Mouse (Mus musculus) frontal cortex, postnatal 14 days (tissue): ENCODE measurements around the gene Nccrp1.

ENCODE experiments used
- DNase-seq, 2 experiments: peaks; one replicate each; pipeline ENCODE4 v3.0.0; 2022; ENCODE audit warnings: low spot score in 2 of 2

Nccrp1 gene

DNA sequence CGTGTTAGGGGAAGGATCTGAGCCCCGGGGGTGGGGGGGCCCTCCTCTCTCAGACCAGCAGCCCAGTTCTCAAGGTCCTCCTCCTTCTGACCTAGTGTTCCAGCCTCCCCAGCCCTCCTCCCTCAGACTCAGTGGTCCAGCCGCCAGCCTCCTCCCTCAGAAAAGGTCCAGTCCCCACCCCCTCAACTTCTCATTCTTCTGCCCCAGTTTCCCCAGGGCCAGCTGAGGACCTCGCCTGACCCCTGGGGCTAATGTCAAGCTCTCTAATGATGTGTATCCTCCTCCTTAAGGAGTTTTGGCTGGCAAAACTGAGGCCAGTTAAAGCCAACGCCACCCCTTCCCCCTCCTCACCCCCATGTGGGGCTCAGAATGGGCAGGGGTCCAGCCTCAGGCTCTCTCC, at the start of gene Nccrp1:
Nccrp1 (minus strand) TSS at position 101 of the 400 bp plus-strand sequence.
- DNase-seq: no peak

DNA sequence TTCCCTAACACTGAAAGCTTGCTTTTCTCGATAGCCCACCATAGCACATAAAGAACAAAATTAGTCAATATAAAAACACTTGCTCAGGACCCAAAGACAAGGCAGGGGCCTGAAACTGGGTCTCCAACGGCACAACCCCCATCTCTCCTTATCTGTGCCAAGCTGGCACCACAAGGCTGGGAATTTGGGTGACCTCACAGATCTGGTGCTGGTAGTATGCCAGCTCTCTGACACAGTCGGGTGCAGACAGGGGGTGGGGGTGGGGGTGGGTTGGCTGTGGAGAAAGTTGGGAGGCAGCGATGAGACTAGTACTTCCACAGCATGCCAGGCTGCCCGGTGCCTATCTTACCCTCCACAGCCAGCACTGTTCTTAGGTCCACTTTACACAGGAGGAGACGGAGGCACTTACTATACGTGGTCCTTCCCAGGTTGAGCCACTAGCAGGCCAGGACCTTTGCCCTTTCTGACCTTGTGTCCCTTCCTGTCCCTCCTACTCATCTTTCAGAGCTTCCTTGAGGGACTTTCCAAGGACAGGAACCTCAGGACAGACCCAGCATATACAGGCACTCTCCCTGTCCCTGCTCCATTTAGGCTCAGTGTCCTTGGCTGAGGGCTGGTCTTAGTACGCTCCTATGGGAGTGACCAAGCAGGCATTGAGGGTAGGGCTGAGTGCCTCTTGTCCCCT, 48.8 kb upstream of the Nccrp1 start:
- DNase-seq: no peak

DNA sequence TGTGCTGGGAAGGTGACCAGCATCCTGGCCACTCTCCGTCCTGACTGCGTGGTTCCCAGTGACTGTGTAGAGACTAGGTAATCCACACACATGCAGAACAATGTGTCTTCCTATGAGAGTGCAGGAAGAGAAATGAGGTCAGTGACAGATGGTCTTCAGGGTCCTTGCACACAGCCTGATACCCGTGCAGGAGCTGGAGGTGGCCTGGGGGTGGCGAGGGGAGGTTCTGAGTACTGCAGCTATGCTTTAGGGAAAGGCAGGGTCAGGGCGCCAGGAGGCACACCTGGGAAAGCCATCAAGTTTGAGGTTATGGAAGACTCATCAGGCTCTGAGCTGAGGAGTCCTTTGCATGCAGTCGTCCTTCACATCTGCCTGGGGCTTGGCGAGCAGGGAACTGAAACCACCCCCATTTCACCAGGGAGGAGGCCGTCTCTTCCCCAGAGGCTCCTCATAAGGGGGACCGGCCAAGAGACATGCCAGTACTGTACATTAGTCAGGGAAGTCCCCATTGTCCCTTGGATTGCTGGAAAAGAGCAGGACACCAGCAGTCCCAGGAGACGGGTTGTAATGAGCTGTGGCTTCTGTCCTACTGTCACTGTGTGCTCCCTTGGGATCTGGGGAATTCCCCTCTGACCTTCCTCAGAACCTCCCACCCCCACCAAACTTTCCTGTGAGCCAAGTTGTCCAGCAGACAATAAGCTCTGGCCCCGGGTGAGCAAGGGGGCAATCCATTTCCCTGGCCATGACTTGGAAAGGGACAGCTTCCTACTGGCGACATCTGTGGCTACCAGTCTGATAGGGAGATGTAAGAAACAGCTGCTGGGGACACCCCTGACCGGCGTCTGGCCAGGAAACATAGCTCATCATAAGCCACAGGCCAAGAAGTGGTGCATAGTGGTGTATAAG, 46.4 kb upstream of the Nccrp1 start:
- no peak for DNase-seq

DNA sequence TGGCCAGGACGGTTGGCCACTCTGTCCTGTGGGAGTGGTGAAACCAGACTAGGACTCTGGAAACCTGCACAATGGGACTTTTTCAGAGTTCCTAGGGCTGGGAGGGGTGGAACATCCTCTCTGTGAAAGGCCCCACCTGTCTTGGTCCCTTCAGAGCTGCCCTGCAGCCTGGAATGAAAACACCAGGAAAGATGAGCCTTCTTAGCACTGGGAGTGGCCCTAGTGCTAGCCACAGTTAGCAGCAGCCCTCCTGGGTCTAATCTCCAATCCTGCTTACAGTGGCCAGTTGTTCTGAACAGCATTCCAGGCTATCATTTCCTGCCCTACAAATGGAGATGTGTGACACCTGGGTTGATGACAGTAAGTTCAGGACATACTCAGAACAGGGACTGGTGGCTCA, 44.8 kb upstream of the Nccrp1 start:
- DNase-seq: no peak

DNA sequence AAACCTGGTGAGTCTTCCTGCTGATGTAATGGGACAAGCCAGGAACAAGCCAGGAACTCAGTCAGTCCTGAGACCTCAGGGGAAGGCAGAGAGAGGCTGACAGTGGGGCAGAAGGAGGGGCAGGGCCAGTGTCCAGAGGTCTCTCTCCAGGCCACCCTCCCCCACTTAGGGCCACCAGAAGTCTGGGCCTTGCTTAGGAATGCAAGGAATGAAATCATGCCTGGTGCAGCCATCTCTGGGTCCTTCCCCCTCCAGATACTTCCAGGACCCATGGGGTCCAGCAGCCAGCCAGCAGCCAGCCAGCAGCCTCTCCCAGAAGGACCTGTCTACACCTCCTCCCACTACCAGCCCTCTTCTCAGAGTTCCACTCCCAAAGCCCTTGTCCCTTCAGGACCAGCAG, 40.6 kb upstream of the Nccrp1 start:
- no peak for DNase-seq

DNA sequence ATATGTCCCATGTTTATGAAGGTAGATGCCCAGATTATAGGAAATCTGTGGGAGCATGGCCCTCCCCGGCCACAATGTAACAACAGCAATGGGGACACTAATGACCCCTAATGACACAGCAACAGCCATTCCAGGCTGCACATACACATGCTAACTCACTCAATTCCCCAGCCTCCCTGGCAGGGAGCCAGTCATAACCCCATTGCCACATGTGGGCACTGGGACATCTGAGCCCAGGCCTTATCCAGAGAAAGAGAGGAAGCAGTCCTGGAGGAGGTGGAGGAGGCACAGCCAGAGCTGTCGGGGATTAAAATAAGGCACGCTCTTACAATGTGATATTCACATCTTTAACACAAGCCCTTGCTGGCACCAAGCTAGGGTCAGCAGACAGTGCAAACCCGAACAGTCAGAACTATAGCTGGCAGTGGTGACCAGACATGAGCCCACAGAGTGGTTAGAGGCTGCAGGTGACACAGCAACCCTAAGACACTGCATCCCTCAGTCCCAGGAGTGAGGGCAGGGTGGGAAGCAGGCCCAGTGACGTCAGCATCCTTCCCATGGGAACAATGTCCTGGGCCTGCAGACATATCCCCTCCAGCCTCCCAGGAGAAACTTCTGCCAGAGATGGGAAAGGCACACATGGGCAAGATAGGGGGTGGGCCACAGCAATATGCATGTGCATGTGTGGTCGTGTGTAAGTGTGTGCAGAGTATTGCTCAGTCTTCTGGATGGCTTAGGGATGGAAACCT, 39.8 kb upstream of the Nccrp1 start:
- DNase-seq: no peak

DNA sequence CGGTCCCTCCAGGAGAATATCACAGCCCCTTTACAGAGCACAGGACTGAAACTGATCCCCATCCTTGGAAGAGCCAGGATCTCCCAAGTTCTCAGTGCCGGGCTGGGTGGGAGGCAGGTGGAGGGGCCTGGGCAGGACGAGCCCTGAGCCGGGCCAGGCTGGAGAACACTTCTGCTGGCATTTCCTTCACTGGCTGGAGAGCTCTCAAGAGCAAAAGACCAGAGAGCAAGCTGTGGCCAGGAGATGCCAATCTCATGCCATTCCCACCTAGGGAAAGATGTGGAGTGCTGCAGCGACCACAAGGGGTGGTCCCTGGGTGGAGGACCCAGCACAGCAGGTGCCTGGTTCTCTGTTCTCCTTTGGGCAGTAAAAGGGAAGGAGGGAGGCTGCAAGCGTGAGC, 37.9 kb upstream of the Nccrp1 start:
- no peak for DNase-seq

DNA sequence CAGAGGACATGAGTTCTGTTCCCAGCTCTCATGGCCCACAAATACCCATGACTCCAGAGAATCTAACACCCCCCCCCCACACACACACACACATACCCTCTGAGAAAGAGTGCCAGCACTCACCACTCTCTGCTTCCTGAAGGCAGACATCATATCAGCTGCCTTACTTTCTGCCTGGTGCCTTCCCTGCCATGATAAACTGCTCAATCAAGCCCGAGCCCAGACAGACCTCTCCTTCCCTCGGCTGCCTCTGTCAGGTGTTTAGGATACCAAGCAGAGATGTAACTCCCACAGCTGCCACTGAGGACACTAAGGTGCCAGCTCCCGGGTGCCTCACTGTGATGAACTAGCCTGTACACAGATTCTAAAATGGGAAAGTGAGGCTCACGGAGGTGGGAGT, 37.4 kb upstream of the Nccrp1 start:
- DNase-seq: no peak

DNA sequence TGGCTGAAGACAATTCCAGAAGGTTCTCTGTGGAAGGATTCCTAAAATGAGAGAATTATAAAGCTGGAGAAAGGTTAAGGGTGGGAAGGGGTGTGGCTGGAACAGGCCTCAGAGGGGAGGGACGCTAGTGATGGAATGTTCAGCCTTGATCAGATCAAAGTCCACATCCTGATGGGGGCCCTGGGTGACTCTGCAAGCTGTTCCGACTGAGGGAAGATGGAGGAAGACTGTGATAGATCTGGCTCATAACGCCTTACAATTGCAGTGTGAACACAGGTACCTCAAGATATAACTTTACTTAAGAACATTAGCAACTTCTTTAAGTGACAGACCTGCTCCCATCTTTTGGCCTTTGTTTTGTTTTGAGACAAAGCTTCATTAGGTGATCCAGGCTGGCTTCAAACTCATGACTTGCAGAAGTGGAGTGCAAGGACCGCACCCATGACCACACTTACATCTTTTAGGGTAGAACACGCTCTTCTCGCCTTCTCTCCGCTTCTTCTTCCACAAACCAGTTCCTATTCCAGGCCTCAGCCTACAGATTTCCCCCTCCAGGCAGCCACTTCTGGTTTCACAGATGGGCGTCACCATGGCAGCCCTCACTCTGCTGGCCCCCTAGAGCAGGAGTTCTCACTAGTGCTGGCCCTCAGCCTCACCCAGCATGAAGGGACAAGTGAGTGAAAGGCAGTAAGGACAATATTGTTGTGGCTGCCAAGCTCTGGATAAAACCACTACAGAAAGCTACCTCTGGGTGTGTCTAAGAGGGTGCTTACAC, 36.7 kb upstream of the Nccrp1 start:
- DNase-seq: no peak

DNA sequence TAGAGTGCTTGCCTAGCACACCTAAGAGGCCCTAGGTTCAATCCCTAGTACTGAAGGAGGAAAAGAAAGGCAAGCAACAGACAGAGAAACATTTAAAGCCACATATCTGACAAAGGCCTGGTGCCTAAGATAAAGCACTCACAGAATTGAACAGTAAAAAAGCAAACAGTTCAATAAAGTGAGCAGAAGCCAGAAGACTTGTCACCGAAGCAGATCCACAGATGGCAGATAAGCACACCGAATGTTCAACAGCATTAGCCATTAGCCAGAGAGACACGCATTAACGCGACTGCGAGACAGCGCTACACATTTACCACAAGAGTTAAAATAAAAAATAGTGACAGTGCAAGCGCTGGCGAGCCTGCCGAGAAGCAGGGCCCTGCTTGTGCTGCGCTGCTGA, 35.8 kb upstream of the Nccrp1 start:
- no peak for DNase-seq

DNA sequence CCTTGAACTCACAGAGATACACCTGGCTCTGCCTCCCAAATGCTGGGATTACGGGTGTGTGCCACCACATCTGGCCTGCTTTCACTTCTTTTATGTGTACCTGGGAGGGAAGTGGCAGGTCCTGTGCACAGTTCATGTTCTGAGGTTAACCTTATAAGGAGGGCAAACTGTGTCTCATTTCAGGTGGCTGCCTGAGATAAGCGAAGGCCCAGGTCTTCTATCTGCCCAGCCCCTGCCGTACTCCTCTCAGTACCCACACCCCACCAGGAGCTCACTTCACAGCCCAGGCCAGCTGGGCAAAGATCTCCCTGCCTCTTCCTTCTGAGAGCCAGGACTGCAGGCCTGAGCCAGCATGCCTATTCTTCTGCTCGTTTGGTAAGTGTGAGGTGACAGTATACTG, 34.7 kb upstream of the Nccrp1 start:
- DNase-seq: no peak

DNA sequence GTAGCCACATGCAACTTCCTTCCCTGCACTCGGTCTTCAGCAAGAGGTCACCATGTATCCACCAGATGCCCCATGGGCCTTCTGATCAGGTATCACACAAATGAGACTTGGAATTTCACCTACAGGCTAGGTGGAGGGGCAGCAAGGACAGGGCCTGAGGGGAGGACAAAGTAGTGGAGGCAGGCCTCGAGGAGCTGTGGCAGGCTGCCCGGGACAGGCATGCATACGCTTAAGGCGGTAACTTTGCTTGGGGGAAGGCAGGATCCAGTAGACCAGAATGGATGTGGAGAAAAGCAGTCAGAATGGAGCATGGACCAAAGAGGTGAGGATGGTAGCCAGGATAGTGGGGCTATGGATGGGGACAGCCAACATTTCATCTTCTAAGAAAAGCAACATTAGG, 32.8 kb upstream of the Nccrp1 start:
- DNase-seq: no peak

DNA sequence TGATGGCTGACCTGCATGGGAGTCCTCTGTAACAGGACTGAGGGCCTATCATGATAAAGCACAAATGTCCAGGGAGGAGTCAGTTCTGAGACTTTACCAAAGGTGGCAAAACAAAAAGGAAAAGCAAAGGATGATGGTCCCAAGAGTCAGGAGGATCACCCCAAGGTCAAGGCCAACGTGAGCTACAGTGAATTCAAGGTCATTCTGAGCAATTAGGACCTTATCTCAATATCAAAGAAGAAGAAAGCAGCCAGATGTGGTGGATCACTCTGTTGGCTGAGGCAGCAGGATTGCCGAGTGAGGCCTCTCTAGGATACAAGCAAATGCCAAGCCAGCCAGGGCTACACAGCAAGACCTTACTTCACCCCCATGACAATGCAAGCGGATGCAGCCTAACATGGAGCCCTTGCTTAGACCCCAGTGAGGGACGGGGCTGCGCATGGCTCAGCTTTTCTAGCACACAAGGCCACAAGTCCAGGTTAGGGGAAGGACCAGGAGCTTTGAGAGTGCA, 31.5 kb upstream of the Nccrp1 start:
- DNase-seq: no peak

DNA sequence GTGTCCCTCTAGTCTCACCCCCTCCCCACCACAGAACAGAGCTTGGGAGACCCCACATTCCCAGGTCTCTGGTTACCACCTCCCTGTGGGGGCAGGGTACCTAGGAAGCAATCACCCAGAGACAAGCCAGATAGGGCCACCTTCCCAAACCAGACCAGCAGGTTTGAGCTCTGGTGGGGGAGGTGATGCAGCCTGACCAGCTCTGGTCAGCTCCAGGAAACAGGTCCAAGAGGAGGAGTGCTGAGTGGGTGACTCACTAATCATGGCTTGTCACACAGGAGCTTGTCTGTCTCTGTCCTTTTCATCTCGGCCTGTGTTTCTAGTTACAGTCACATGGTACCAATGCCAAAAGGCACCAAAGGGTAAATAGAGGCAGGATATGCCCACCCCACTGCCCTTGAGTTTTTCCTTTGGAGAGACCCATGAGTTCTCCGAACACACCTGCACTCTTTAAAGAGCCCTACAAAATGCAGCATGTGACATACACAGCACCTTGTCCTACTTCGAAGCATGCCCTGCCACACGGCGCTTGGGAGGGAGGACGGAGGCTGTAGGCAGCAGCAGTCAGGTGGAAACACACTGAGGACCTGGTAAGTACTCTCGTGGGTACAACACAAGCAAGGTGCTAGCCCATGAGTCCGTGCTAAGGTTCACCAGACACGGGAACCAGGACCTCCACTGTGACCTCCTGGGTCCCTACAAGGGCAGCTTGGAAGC, 30.9 kb upstream of the Nccrp1 start:
- DNase-seq: no peak

DNA sequence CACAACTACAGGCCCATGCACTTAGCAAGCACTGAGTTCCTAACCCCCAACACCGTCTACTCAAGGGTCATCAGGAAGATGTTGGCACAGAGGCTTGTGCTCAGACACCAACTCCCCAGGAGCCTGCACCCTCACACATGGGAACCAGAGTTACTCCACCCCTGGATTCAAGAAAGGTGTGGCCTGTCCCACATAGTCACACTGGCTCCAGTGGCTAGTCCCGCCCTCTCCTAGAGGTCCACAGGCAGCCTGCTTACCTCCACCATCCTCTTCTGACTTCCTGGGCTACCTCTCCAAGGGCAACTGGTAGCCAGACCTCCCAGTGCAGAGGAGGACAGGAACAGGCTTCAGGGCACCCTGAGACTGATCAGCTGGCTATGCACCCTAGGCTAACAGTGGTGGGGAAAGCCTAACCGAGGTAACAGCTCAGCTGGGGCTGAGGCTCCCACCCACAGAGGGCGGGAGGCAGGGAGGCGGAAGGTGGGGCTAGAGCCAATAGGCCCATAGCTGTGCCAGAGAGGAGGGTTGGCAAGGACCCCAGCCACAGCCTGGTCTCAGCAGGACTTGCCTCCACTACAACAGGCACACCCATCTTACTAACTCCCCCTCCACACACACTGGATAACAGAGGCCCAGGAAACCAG, 29.3 kb upstream of the Nccrp1 start:
- no peak for DNase-seq

DNA sequence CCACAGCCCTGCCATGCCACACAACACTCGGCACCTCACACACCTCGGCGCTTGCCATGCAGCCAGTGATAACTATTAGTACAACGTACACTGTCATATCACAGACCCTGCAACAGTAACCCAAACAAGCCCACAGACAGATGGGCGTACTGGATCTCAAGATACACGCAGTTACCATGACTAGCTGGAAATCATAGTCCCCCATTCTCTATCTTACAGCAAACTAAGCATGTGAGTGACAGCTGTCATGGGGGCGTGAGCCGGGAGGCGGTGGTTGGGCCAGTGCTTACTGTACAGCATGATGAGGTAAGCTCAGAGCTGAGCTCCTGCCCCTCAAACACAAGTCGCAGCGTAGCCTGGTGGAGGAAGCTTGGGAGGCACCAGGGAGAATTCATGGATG, 28.5 kb upstream of the Nccrp1 start:
- no peak for DNase-seq

DNA sequence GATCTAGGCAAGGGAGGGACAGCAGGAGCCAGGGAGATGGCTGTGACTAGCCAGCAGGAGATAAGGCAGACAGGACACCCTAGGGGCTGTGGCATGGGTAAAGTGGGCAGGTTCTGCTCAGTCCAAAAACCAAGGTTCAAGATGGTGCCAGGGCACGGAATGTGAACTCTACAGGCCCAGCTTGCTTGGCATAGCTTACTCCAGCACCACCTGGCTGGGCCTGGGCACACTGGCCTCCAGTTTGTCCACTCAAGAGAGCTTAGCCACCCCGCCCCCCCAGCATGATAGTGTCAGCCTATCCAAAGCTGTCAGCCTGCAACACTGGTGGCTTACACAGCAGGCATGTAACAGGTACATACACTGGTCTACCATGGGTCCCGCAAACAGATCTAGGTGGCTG, 26.2 kb upstream of the Nccrp1 start:
- DNase-seq: no peak

DNA sequence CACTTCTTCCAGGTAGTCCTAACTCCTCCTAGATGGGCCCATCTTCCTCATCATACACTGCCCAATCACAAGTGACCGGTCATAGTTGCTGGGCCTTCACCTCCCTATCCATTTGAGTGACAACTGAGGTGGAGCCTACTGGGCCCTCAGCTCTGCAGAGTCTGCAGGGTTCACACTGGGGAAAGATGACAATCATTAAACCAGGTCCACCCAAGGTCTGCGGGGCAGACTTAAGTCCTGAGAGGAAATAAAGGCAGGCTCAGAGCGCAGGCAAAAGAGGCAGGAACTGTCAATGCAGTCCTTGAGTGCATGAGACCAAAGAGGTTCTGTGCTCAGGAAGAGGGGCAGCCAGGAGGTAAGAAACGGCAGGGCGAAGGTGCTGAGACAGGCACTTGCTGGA, 25.6 kb upstream of the Nccrp1 start:
- no peak for DNase-seq

DNA sequence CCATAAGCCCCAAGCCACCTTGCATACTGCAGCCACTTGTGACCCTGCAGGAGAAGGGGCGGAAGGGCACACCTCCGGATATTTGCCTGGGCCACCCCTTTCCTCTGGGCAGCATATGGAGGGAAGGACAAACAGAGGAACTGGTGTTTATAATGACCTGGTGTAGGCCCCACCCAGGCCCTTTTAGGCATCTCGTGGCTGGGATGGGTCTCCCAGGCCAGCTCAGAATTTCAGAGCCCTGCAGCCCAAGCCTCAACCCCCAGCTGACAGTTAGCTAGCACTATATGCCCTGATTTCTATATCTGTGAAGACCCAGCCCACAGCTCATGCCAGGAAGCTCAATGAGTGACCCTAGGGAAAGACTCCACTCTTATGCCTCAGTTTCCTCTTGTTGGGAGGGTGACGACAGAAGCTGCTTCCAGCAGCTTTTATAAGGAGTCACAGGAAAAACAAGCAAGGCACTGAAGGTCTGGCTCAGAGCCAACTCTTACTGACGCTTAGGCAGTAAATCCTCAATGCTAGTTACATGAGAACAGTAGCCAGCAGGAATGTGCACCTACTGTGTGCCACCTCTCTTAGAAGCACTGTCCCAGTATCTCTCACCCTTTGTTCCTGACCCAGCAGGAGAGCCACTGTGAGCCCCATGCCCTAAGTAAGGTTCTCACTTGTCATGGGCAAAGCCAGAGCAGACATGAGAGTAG, 24.1 kb upstream of the Nccrp1 start:
- no peak for DNase-seq
